Mouse (Mus musculus) heart, embryonic 15.5 days (tissue): ENCODE data around the gene Olfr980. TPM values are rescaled to one million over a fixed set of nuclear protein-coding genes. Genes with fewer than 3 reads are reported as not detected.
"Not testable (repeated sequence)": the region's sequence is repeated elsewhere in the genome, so short reads cannot be mapped to it uniquely, and the experiment has no call there.

Source experiments
- ATAC-seq: fragments of 200-750 bp; cut with Nextera tagmentation; replicated peaks from 2 replicates; pipeline ENCODE4 v1.8.0; 2017; ENCODE audit warnings: low read depth, moderate TSS enrichment; ENCODE audit not compliant: insufficient number of reproducible peaks, insufficient read depth, low FRiP score
- H3K27ac ChIP-seq: fragments of 300-500 bp; sonication (generic); 2 replicates; pipeline ENCODE4 v1.5.1; 2015; ENCODE audit warnings: mild to moderate bottlenecking, inconsistent platforms
- H3K27me3 ChIP-seq: fragments of 300-500 bp; sonication (generic); 2 replicates; pipeline ENCODE4 v1.6.1; 2015; ENCODE audit warnings: inconsistent platforms
- H3K36me3 ChIP-seq: fragments of 300-500 bp; sonication (generic); 2 replicates; pipeline ENCODE4 v1.6.1; 2015; ENCODE audit warnings: mild to moderate bottlenecking, inconsistent platforms
- H3K4me1 ChIP-seq: fragments of 300-500 bp; sonication (generic); replicated peaks from 2 replicates; pipeline ENCODE4 v1.6.1; 2015; ENCODE audit warnings: inconsistent platforms
- H3K4me2 ChIP-seq: fragments of 300-500 bp; sonication (generic); 2 replicates; pipeline ENCODE4 v1.6.1; 2015; ENCODE audit warnings: inconsistent platforms, mild to moderate bottlenecking, moderate library complexity
- H3K4me3 ChIP-seq: fragments of 300-500 bp; sonication (generic); 2 replicates; pipeline ENCODE4 v1.5.1; 2015; ENCODE audit warnings: mild to moderate bottlenecking, inconsistent platforms
- H3K9ac ChIP-seq: fragments of 300-500 bp; sonication (generic); 2 replicates; pipeline ENCODE4 v1.6.1; 2015; ENCODE audit warnings: mild to moderate bottlenecking, inconsistent platforms
- H3K9me3 ChIP-seq: fragments of 300-500 bp; sonication (generic); replicated peaks from 2 replicates; pipeline ENCODE4 v1.6.1; 2016; ENCODE audit warnings: inconsistent platforms
- WGBS: fragments of 180-500 bp; shearing (Covaris S2); methylation state at CpG from one replicate; pipeline ENCODE4 v1.1.7; 2015; ENCODE audit warnings: mixed read lengths; 5-methylcytosine and 5-hydroxymethylcytosine counted together
- polyA plus RNA-seq: library from polyadenylated mRNA; unstranded; fragments of >200 nt; fragmentation: Nextera tagmentation; extraction: Ambion mirVana; gene quantifications from 2 replicates; pipeline ENCODE4 v1.2.1, GENCODE M21; 2015

Gene Olfr980
- polyA plus RNA-seq, result not detected in 2 replicates

- Histone ChIP-seq H3K4me3 (no peak within 1 kb of the TSS), H3K4me2 (no peak within 1 kb of the TSS), H3K27me3 (no peaks in the 10 kb centered on the region), H3K9ac (no peak within 1 kb of the TSS), H3K9me3 (no peaks in the 10 kb centered on the region), H3K36me3 (no peaks in the 10 kb centered on the region), H3K27ac (no peak within 1 kb of the TSS), H3K4me1 (no peaks in the 10 kb centered on the region)
- no peak for ATAC-seq
- WGBS, result 73% methylated on average over 1 of the region's 1 CpGs
Measured at GRCm38 (mm10) chr9:40009482-40009881, at the start of gene Olfr980. Gene Olfr980 (minus strand): TSS chr9:40009582.

GRCm38 (mm10) chr9:40050138-40050537 is 40.8 kb upstream of the Olfr980 start:
- Histone ChIP-seq H3K9me3 (no peaks in the 10 kb centered on the region), H3K27me3 (no peaks in the 10 kb centered on the region), H3K36me3 (no peaks in the 10 kb centered on the region), H3K4me1 (no peaks in the 10 kb centered on the region), H3K4me3 (no peak overlapping the region), H3K27ac (no peak overlapping the region), H3K4me2 (no peak overlapping the region), H3K9ac (no peak overlapping the region)
- ATAC-seq, result no peak
- 88% methylated on average over 19 of the region's 19 CpGs for WGBS

- no peak within 1 kb of the TSS for H3K9ac ChIP-seq
- no peak within 1 kb of the TSS for H3K4me3 ChIP-seq
- H3K4me2 ChIP-seq, result no peak within 1 kb of the TSS
- no peak within 1 kb of the TSS for H3K27ac ChIP-seq
- no peaks in the 10 kb centered on the region for H3K9me3 ChIP-seq
- no peaks in the 10 kb centered on the region for H3K27me3 ChIP-seq
- WGBS, result 62% methylated on average over 2 of the region's 2 CpGs
- no peaks in the 10 kb centered on the region for H3K4me1 ChIP-seq
- ATAC-seq, result no peak
- no peaks in the 10 kb centered on the region for H3K36me3 ChIP-seq
Measured at GRCm38 (mm10) chr9:40021164-40021563, 11.8 kb upstream of the Olfr980 start, which contains the start of gene Olfr981. Gene Olfr981 (plus strand): TSS chr9:40021464.

- Histone ChIP-seq H3K36me3 (no peaks in the 10 kb centered on the region), H3K4me1 (no peaks in the 10 kb centered on the region), H3K4me2 (no peak within 1 kb of the TSS), H3K9ac (no peak within 1 kb of the TSS), H3K9me3 (no peaks in the 10 kb centered on the region), H3K27me3 (no peaks in the 10 kb centered on the region), H3K4me3 (no peak within 1 kb of the TSS), H3K27ac (no peak within 1 kb of the TSS)
- 84% methylated on average over 1 of the region's 1 CpGs for WGBS
- ATAC-seq, result no peak
Measured at GRCm38 (mm10) chr9:40003365-40003764, 6.0 kb downstream of the Olfr980 start, which contains the start of gene Olfr979. Gene Olfr979 (minus strand): TSS chr9:40003465.

- H3K4me1 ChIP-seq, result no peaks in the 10 kb centered on the region
- no peaks in the 10 kb centered on the region for H3K9me3 ChIP-seq
- no peak within 1 kb of the TSS for H3K4me2 ChIP-seq
- no peak within 1 kb of the TSS for H3K4me3 ChIP-seq
- ATAC-seq, result no peak
- WGBS, result 79% methylated on average over 2 of the region's 2 CpGs
- H3K9ac ChIP-seq, result no peak within 1 kb of the TSS
- no peaks in the 10 kb centered on the region for H3K36me3 ChIP-seq
- no peak within 1 kb of the TSS for H3K27ac ChIP-seq
- H3K27me3 ChIP-seq, result no peaks in the 10 kb centered on the region
Measured at GRCm38 (mm10) chr9:39991813-39992212, 17.6 kb downstream of the Olfr980 start, which contains the start of gene Olfr978. Gene Olfr978 (plus strand): TSS chr9:39992113.

GRCm38 (mm10) chr9:39976581-39977145 is 32.7 kb downstream of the Olfr980 start:
- not testable (repeated sequence) for H3K9me3 ChIP-seq, H3K27me3 ChIP-seq, H3K9ac ChIP-seq, H3K36me3 ChIP-seq, H3K4me1 ChIP-seq, ATAC-seq, H3K27ac ChIP-seq, H3K4me2 ChIP-seq, H3K4me3 ChIP-seq
- WGBS, result 82% methylated on average over 1 of the region's 1 CpGs

GRCm38 (mm10) chr9:39961033-39961432 is 48.3 kb downstream of the Olfr980 start, which contains the start of gene Olfr976:
Gene Olfr976 (minus strand): TSS chr9:39961133.
- not testable (repeated sequence) for H3K4me2 ChIP-seq, H3K36me3 ChIP-seq, H3K4me1 ChIP-seq, H3K27me3 ChIP-seq, ATAC-seq, H3K4me3 ChIP-seq, H3K27ac ChIP-seq, H3K9me3 ChIP-seq, H3K9ac ChIP-seq
- WGBS, result 75% methylated on average over 8 of the region's 9 CpGs

Other genes starting within 250 kb of the Olfr980 start
- gene Olfr968, start 226.3 kb downstream of the Olfr980 start, polyA plus RNA-seq, result not detected in 2 replicates
- not detected in 2 replicates for gene Olfr969, start 218.6 kb downstream of the Olfr980 start, polyA plus RNA-seq
- gene Olfr970, start 200.7 kb downstream of the Olfr980 start, polyA plus RNA-seq, result not detected in 2 replicates
- gene Olfr971, start 172.7 kb downstream of the Olfr980 start, polyA plus RNA-seq, result not detected in 2 replicates
- not detected in 2 replicates for gene Olfr972, start 143.2 kb downstream of the Olfr980 start, polyA plus RNA-seq
- not detected in 2 replicates for gene Olfr229, start 102.2 kb downstream of the Olfr980 start, polyA plus RNA-seq
- gene Olfr974, start 72.1 kb downstream of the Olfr980 start, polyA plus RNA-seq, result not detected in 2 replicates
- not detected in 2 replicates for gene Olfr975, start 57.5 kb downstream of the Olfr980 start, polyA plus RNA-seq
- not detected in 2 replicates for gene Olfr976, start 48.4 kb downstream of the Olfr980 start, polyA plus RNA-seq
- gene Olfr978, start 17.5 kb downstream of the Olfr980 start, polyA plus RNA-seq, result not detected in 2 replicates
- gene Olfr979, start 6.1 kb downstream of the Olfr980 start, polyA plus RNA-seq, result not detected in 2 replicates
- gene Olfr981, start 11.9 kb upstream of the Olfr980 start, polyA plus RNA-seq, result not detected in 2 replicates
- not detected in 2 replicates for gene Olfr982, start 64.2 kb upstream of the Olfr980 start, polyA plus RNA-seq
- gene Olfr983, start 84.0 kb upstream of the Olfr980 start, polyA plus RNA-seq, result not detected in 2 replicates
- gene Olfr984, start 104.6 kb upstream of the Olfr980 start, polyA plus RNA-seq, result not detected in 2 replicates
- gene Olfr985, start 120.6 kb upstream of the Olfr980 start, polyA plus RNA-seq, result not detected in 2 replicates
- gene Tmem225, start 138.5 kb upstream of the Olfr980 start, polyA plus RNA-seq, result not detected in 2 replicates
- not detected in 2 replicates for gene Olfr986, start 171.3 kb upstream of the Olfr980 start, polyA plus RNA-seq
- gene Zfp202, start 182.7 kb upstream of the Olfr980 start, polyA plus RNA-seq, result 2.8 and 4.1 TPM in 2 replicates